Mouse (Mus musculus) midbrain, postnatal 0 days (tissue): ENCODE measurements around the gene Gp1bb. TPM values are rescaled to one million over a fixed set of nuclear protein-coding genes. Genes with fewer than 3 reads are reported as not detected.

ENCODE experiments used
- ATAC-seq: fragments of 200-750 bp; cut with Nextera tagmentation; 2 replicates; pipeline ENCODE4 v1.8.0; 2017; ENCODE audit warnings: moderate number of reproducible peaks, mild to moderate bottlenecking, moderate TSS enrichment, moderate library complexity; ENCODE audit not compliant: low FRiP score
- DNase-seq: peaks from one replicate; pipeline ENCODE4 v3.0.0-alpha.2; 2015; ENCODE audit warnings: low spot score
- H3K27ac ChIP-seq: fragments of 300-500 bp; sonication (generic); 2 replicates; pipeline ENCODE4 v1.5.1; 2014; ENCODE audit warnings: low read depth, mild to moderate bottlenecking, low read length, mixed read lengths
- H3K27me3 ChIP-seq: fragments of 300-500 bp; sonication (generic); 2 replicates; pipeline ENCODE4 v1.6.1; 2014; ENCODE audit warnings: low read length, control low read depth, mixed read lengths; ENCODE audit not compliant: insufficient read depth
- H3K36me3 ChIP-seq: fragments of 300-500 bp; sonication (generic); 2 replicates; pipeline ENCODE4 v1.6.1; 2014; ENCODE audit warnings: low read length, control low read depth, mixed read lengths; ENCODE audit not compliant: insufficient read depth
- H3K4me1 ChIP-seq: fragments of 300-500 bp; sonication (generic); 2 replicates; pipeline ENCODE4 v1.6.1; 2014; ENCODE audit warnings: mild to moderate bottlenecking, control low read depth, antibody characterized with exemption, low read length, mixed read lengths; ENCODE audit not compliant: insufficient read depth
- H3K4me2 ChIP-seq: fragments of 300-500 bp; sonication (generic); 2 replicates; pipeline ENCODE4 v1.6.1; 2014; ENCODE audit warnings: low read depth, mild to moderate bottlenecking, low read length, mixed read lengths; ENCODE audit not compliant: poor library complexity, severe bottlenecking
- H3K4me3 ChIP-seq: fragments of 300-500 bp; sonication (generic); 2 replicates; pipeline ENCODE4 v1.5.1; 2014; ENCODE audit warnings: low read depth, mild to moderate bottlenecking, low read length, moderate library complexity
- H3K9ac ChIP-seq: fragments of 300-500 bp; sonication (generic); replicated peaks from 2 replicates; pipeline ENCODE4 v1.6.1; 2014; ENCODE audit warnings: mild to moderate bottlenecking, low read length, moderate library complexity, mixed read lengths; ENCODE audit not compliant: poor library complexity, severe bottlenecking
- H3K9me3 ChIP-seq: fragments of 300-500 bp; sonication (generic); 2 replicates; pipeline ENCODE4 v1.6.1; 2016; ENCODE audit warnings: low read length, control low read depth
- CTCF ChIP-seq: IDR thresholded peaks from 2 replicates; pipeline ENCODE4 v1.5.1; 2016; ENCODE audit warnings: antibody characterized with exemption, mild to moderate bottlenecking
- WGBS: fragments of 180-500 bp; shearing (Covaris S2); extraction: QIAGEN DNeasy Blood & Tissue Kit; methylation state at CpG from one replicate; pipeline ENCODE4 v1.1.7; 2014; 5-methylcytosine and 5-hydroxymethylcytosine counted together
- polyA plus RNA-seq: library from polyadenylated mRNA; unstranded; fragments of >200 nt; fragmentation: Nextera tagmentation; extraction: Ambion mirVana; gene quantifications from 2 replicates; pipeline ENCODE4 v1.2.1, GENCODE M21; 2015
- total RNA-seq: library from RNA; depleted of rRNA; stranded (reverse); fragments of >200 nt; gene quantifications from 2 replicates; pipeline ENCODE4 v1.2.3, GENCODE M21; 2014

Gene Gp1bb
- total and polyA plus RNA-seq, 2 experiments from 2014 or later = 11.6 to 28.6 TPM

DNA sequence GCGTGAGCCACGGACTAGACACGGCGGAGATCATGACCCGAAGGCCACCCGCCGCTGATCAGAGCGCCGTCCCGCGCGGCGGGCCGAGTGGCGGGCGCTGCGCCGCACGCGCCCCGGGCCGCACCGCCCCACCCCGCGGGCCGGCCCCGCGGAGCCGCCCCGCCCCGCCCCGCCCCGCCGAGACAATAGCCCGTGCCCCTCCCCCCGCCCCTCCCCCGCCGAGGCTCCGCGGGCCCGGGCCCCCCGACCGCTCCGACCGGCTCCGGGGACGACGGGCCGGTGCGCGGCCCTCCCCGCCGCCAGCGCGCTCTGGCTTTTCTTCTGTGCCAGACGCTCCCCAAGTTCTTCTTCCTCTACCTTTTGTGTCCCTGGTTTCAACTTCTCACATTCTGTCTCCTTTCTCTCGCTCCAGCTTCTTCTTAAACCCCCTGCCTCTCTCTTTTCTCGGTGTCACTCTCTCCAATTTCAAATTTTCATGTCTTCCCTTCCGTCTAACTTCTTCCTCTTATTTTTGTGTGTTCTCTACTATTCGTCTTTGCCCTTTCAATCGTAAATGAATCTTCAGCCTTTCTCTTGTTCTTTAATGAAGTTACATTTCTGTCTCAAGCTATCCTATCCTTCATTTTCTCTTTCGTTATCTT, 35.2 kb downstream of the Gp1bb start:
- no peak overlapping the region for H3K27ac ChIP-seq
- ATAC-seq (no peak), DNase-seq (no peak)
- H3K27me3 ChIP-seq = peaks cover 75% of the 10 kb centered on the region
- no peak for TF ChIP-seq CTCF
- no peaks in the 10 kb centered on the region for H3K9me3 ChIP-seq
- peak overlapping the region; percentile 32 for H3K4me3 ChIP-seq
- WGBS = 2% methylated on average over 17 of the region's 62 CpGs
- no peaks in the 10 kb centered on the region for H3K36me3 ChIP-seq
- no peak overlapping the region for H3K9ac ChIP-seq
- peak overlapping the region; percentile 62 for H3K4me2 ChIP-seq
- H3K4me1 ChIP-seq = peaks cover 14% of the 10 kb centered on the region; the same call in 1 of the 2 replicates

DNA sequence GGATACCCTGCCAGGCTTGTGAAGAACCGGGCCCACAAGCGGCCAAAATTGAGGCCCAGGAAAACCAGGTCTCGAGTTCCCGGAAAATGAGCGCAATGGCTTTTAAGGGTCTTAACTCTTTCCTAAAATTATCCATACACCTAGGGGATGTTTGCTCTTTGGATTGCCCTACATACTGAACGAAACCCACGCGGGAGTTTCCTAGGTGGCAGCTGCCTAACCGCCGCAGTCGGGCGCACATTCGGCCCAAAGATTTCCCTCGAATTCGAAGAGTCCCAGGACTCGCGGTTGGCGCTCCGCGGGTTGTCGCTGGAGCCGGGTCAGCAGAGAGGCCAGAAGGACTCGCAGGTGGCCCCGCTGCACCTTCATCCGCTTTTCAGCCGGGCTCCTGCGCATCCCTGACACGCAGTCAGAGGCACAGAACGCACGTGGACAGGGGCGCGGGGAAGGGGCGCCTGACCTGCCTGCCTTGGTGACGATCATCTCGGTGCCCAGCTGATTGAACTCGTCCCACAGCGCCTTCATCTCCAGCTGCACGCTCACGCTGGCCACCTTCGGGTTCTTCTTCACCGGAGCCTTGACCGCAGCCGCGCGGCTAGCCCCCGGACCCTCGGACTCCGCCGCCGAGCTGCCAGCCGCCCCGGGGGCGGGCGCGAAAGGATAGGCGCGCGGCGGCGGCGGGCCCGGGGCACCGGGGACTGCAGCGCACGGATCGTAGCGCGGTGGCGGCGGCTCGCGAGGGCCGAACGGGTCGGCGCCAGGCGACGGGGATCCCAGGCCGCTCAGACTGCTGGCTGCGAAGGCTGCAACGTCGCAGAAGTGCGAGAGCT, 35.9 kb downstream of the Gp1bb start:
- TF ChIP-seq CTCF = no peak
- 0 out of 2 replicates have a peak overlapping the region, but pooled peaks have one; percentile 0 for H3K9ac ChIP-seq
- no peak for ATAC-seq
- peak overlapping the region; percentile 62 for H3K4me2 ChIP-seq
- 3% methylated on average over 78 of the region's 83 CpGs for WGBS
- no peak for DNase-seq
- peak overlapping the region; percentile 32 for H3K4me3 ChIP-seq
- no peaks in the 10 kb centered on the region for H3K36me3 ChIP-seq
- H3K27me3 ChIP-seq = peaks cover 76% of the 10 kb centered on the region
- H3K9me3 ChIP-seq = no peaks in the 10 kb centered on the region
- peaks cover 17% of the 10 kb centered on the region; the same call in 1 of the 2 replicates for H3K4me1 ChIP-seq
- no peak overlapping the region for H3K27ac ChIP-seq

DNA sequence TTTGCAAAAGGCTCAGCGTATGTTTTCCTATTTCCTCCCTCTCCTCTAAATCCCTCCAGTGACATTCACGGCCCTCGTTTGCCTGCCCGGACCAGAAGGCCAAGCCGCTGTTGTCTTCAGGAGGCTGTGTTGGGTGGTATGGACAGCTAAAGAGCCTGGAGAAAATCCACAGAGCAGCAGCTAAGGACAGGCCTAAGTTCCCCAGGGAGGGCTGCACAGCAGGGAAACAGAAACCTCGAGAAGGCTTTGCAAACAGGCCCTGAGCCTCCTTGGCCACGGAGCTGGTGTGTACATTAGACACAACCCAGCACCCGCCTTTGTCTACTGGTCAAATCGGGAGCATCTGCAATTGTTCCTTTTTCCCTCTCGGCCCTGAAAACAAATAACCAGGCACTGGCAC, 36.5 kb downstream of the Gp1bb start:
- 0 out of 2 replicates have a peak overlapping the region, but pooled peaks have one; percentile 32 for H3K4me3 ChIP-seq
- no peaks in the 10 kb centered on the region for H3K36me3 ChIP-seq
- 14% methylated on average over 10 of the region's 10 CpGs for WGBS
- peaks cover 76% of the 10 kb centered on the region for H3K27me3 ChIP-seq
- H3K27ac ChIP-seq = no peak overlapping the region
- ATAC-seq (no peak), DNase-seq (no peak)
- H3K4me1 ChIP-seq = peaks cover 16% of the 10 kb centered on the region; the same call in 1 of the 2 replicates
- H3K9ac ChIP-seq = no peak overlapping the region
- H3K4me2 ChIP-seq = no peak overlapping the region
- TF ChIP-seq CTCF = no peak
- no peaks in the 10 kb centered on the region for H3K9me3 ChIP-seq

DNA sequence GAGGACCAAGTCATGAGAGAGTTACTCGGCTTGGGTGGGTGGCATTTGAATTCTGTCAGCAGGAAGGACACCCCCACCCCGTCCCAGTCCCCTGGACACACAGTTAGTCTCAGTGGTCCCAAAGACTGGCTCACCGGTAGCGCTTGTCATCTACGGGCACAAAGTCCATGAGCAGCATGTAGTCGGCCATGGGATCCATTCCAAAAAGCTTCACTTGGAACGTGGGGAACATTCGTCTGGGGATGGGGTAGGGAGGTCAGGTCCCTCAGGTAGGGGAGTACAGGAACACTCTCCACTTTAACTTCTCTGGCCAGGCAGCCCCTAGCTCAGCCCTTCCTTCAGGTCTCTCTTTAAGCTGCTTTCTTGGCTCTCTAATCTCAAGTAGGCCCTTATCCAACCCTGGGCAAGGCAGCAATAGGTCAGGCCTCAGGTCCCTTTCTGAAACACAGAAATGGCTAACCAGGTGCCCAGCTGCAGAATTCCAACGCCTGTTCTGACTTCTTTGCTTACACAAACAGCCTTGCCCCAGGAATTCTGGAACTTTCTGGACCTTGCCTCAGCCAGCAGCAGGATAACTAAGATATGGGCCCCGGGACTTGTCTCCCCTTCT, 37.2 kb downstream of the Gp1bb start:
- Histone ChIP-seq H3K27me3 (peaks cover 77% of the 10 kb centered on the region), H3K9me3 (no peaks in the 10 kb centered on the region), H3K4me1 (peaks cover 12% of the 10 kb centered on the region; the same call in 1 of the 2 replicates), H3K36me3 (no peaks in the 10 kb centered on the region), H3K4me3 (no peak overlapping the region), H3K27ac (no peak overlapping the region), H3K9ac (no peak overlapping the region), H3K4me2 (no peak overlapping the region)
- ATAC-seq (no peak), DNase-seq (no peak)
- 20% methylated on average over 10 of the region's 10 CpGs for WGBS
- no peak for TF ChIP-seq CTCF

DNA sequence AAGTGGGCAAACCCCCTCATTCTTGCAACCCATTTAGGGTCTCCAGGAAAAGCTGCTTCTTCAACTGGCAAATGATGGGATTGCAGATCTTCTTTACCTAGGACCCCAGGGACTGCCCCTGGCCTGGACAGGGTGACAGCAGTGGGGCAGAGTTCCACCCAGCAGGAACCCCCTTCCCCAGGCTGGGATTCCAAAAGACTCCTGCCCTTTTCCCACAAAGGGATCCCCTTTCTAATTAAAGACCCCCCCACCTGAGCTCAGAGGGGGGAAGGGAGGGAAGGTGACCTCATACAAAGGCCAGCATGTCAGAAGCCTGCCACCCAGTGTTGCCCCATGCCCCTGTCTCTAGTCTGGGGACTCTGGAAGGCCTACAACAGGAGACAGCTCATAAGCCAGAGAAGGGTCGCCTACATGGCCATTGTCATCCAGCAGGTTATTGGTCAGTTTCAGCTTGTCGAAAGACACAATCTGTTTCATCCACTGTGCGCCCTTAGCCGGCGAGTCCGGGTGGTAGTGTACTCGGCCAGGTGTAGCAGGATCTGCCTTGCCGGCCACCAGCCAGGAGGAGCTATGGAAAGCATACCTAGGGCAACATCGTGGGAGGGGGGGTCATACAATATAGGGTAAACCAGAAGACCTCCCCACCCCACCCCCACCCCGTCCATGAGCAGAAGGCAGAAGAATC, 38.4 kb downstream of the Gp1bb start:
- Histone ChIP-seq H3K27me3 (peaks cover 73% of the 10 kb centered on the region), H3K9me3 (no peaks in the 10 kb centered on the region), H3K4me1 (peaks cover 12% of the 10 kb centered on the region; the same call in 1 of the 2 replicates), H3K4me3 (no peak overlapping the region), H3K9ac (no peak overlapping the region), H3K4me2 (no peak overlapping the region), H3K36me3 (no peaks in the 10 kb centered on the region), H3K27ac (no peak overlapping the region)
- WGBS = 20% methylated on average over 10 of the region's 10 CpGs
- no peak for TF ChIP-seq CTCF
- DNase-seq (no peak), ATAC-seq (no peak)
